Mouse (Mus musculus): ENCODE measurements around the gene Nol3. TPM values are rescaled to one million over a fixed set of nuclear protein-coding genes. Genes with fewer than 3 reads are reported as not detected.
A peak's percentile ranks its signal among the peaks of the same experiment; 100 is the strongest.

Gene Nol3
- polyA plus RNA-seq, 1 experiment = not detected

DNA sequence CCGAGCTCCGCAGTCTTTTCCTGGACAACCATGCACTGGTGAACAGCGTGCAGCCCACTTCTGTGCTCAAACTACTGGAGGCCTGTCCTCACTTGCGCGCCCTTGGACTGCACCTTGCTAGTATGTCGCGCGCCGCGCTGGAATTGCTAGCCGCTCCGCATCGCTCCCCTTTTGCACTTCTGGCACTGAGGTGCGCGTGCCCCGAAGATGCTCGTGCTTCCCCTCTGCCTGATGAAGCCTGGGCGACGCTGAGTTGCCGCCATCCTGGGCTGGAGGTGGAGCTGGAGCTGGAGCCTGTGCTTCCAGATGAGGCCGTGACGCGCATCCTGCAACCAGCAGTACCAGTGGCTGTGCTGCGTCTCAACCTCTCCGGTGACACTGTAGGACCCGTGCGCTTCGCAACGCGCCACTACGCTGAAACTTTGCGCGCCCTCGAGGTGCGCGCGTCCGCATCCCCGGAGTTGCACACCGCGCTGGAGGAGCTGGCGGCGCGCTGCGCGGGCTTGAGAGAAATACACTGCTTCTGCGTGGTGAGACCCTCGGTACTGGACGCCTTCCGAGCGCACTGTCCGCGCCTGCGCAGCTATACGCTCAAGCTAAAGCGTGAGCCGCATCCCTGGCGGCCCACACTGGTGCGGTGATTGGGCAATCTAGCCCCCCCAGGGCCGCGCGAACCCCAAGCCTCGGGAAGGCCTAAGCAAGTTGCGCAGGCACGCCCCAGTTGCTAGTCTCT, 7.4 kb upstream of the Nol3 start:
- Histone ChIP-seq H3K4me3 (replicated peaks; ENCODE audit: control insufficient read depth, low read depth, low read length) (no peak overlapping the region), H3K4me1 (ENCODE audit: control insufficient read depth, insufficient read depth, low read length) (no peaks in the 10 kb centered on the region), H3K27ac (ENCODE audit: control insufficient read depth, insufficient read depth, low read depth, low read length, poor library complexity) (no peak overlapping the region; the same call in 1 of the 2 replicates)
- TF ChIP-seq CTCF (IDR thresholded peaks at IDR 0.05; ENCODE audit: control insufficient read depth, insufficient read depth, low read length) = no peak
- peak; percentile 6; the same call in 1 of the 2 replicates for TF ChIP-seq POLR2A (IDR thresholded peaks at IDR 0.05; ENCODE audit: borderline replicate concordance, control insufficient read depth, low read depth, low read length)
- WGBS = 40% methylated on average over 65 of the region's 65 CpGs

DNA sequence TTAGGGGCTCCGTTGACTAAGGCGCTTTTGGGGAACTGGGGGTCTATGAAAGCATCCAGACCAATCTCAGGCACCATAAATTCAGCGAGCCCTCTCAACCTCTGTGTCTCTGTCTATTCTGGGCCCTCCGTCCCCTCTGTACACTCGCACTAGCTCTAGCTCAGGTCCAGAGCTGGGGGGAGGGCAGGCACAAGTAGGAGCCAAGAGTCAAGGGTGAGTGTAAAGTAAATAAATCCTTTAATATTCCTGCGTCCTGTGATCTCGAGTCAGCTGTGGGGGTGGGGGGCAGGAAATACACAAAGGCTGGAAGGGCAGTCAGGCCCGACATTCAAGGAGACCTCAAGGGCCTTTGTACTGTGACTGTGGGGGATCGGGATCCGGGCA, 6.9 kb upstream of the Nol3 start:
- TF ChIP-seq POLR2A (IDR thresholded peaks at IDR 0.05; ENCODE audit: borderline replicate concordance, control insufficient read depth, low read depth, low read length) = no peak
- TF ChIP-seq CTCF (IDR thresholded peaks at IDR 0.05; ENCODE audit: control insufficient read depth, insufficient read depth, low read length) = no peak
- no peak overlapping the region for H3K27ac ChIP-seq (ENCODE audit: control insufficient read depth, insufficient read depth, low read depth, low read length, poor library complexity)
- WGBS = 19% methylated on average over 10 of the region's 10 CpGs
- H3K4me1 ChIP-seq (ENCODE audit: control insufficient read depth, insufficient read depth, low read length) = no peaks in the 10 kb centered on the region
- no peak overlapping the region for H3K4me3 ChIP-seq (replicated peaks; ENCODE audit: control insufficient read depth, low read depth, low read length)

DNA sequence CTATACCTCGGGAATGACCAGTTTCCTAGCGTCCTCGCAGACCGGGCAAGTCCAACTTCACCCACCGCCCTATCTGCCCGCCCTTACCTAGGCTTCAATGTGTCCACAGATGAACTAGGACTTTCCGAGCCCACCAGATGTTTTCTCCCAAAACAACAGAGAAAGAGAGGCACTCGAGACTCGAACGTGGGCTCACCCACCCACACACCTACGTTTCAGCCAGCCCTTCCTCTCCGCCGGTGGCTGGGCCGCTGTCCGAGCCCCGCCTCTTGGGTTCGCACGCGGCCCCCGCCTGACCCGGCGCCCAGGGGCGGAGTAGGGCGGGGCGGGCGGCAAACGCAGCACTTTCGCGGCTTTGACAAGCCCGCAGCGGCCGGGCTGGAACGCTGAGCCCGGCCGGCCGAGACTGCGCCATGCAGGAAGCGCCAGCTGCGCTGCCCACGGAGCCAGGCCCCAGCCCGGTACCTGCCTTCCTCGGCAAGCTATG, 6.4 kb upstream of the Nol3 start, which contains the start of gene Hsf4:
Gene Hsf4, plus strand, starts transcription at position 341 of the 487 bp plus-strand sequence.
- Histone ChIP-seq H3K4me1 (ENCODE audit: control insufficient read depth, insufficient read depth, low read length) (no peaks in the 10 kb centered on the region), H3K4me3 (replicated peaks; ENCODE audit: control insufficient read depth, low read depth, low read length) (no peak within 1 kb of the TSS), H3K27ac (ENCODE audit: control insufficient read depth, insufficient read depth, low read depth, low read length, poor library complexity) (no peak within 1 kb of the TSS; the same call in 1 of the 2 replicates)
- WGBS = 5% methylated on average over 42 of the region's 42 CpGs
- TF ChIP-seq POLR2A (IDR thresholded peaks at IDR 0.05; ENCODE audit: borderline replicate concordance, control insufficient read depth, low read depth, low read length) = peak; percentile 32; the same call in 1 of the 2 replicates
- TF ChIP-seq CTCF (IDR thresholded peaks at IDR 0.05; ENCODE audit: control insufficient read depth, insufficient read depth, low read length) = no peak

DNA sequence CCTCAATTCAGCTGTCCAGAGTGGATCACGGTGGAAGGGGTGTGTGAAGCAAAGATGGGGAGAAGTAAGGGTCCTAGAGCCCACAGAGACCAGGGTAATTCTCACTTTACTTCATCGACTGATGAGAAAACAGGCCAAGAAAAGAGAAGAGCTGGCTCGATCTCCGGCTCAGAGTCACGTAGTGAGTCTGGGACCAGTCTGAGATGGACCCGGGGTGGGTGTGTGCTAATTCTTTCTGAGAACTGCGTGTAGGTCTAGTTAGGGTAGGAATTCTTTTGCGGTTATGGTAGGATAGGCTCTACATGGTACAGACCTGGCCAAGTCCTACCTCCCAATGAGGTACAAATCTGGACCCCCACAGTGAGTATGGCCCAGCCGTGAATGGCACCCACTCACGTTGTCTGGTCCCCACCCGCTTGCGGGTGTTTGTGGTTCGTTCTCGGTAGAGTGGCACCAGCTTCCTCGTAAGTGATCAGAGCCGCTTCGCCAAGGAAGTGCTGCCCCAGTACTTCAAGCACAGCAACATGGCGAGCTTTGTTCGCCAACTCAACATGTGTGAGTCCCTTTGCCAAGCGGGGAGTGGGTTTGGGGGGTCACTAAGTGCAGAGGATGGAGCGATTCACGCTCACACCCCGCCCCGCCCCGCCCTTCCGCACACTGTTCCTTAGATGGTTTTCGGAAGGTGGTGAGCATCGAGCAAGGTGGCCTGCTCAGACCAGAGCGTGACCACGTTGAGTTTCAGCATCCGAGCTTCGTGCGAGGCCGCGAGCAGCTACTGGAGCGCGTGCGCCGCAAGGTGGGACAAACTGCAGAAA, 5.6 kb upstream of the Nol3 start:
- TF ChIP-seq CTCF (IDR thresholded peaks at IDR 0.05; ENCODE audit: control insufficient read depth, insufficient read depth, low read length) (no peak), POLR2A (IDR thresholded peaks at IDR 0.05; ENCODE audit: borderline replicate concordance, control insufficient read depth, low read depth, low read length) (no peak)
- Histone ChIP-seq H3K4me1 (ENCODE audit: control insufficient read depth, insufficient read depth, low read length) (no peaks in the 10 kb centered on the region), H3K27ac (ENCODE audit: control insufficient read depth, insufficient read depth, low read depth, low read length, poor library complexity) (no peak overlapping the region; the same call in 1 of the 2 replicates), H3K4me3 (replicated peaks; ENCODE audit: control insufficient read depth, low read depth, low read length) (no peak overlapping the region)
- WGBS = 10% methylated on average over 39 of the region's 39 CpGs

DNA sequence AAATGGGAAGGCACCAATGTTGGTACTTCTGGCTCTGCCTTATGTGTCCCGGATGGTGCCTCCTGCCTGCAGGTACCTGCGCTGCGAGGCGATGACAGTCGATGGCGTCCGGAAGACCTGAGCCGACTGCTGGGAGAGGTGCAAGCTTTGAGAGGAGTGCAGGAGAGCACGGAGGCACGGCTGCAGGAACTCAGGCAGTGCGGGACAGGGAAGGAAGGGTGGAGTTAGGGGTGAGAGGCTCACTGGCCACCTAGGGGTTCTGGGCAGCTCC, 5.1 kb upstream of the Nol3 start:
- WGBS = 18% methylated on average over 11 of the region's 11 CpGs
- TF ChIP-seq POLR2A (IDR thresholded peaks at IDR 0.05; ENCODE audit: borderline replicate concordance, control insufficient read depth, low read depth, low read length) (no peak), CTCF (IDR thresholded peaks at IDR 0.05; ENCODE audit: control insufficient read depth, insufficient read depth, low read length) (no peak)
- H3K4me1 ChIP-seq (ENCODE audit: control insufficient read depth, insufficient read depth, low read length) = no peaks in the 10 kb centered on the region
- no peak overlapping the region for H3K27ac ChIP-seq (ENCODE audit: control insufficient read depth, insufficient read depth, low read depth, low read length, poor library complexity)
- no peak overlapping the region for H3K4me3 ChIP-seq (replicated peaks; ENCODE audit: control insufficient read depth, low read depth, low read length)

DNA sequence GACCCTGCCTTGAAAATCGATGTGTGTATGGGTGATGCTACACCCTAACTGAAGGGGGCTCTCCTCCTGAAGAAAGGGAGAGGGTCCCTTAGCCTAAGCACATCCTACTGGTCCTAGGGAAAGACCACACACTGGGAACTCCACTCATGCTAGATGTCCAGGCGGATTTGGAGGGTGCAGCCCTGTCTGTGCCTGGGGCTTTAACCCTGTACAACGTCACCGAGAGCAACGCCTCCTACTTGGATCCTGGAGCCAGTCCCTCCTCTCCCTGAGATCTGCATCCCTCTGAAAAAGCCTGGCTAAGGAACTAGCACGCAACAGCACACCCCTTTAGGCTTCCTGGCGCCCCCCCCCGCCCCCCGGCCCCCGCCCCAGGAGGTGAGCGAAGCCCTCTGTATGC, 553 bp upstream of the Nol3 start:
- Histone ChIP-seq H3K4me3 (replicated peaks; ENCODE audit: control insufficient read depth, low read depth, low read length) (no peak overlapping the region), H3K4me1 (ENCODE audit: control insufficient read depth, insufficient read depth, low read length) (peaks cover 1% of the 10 kb centered on the region), H3K27ac (ENCODE audit: control insufficient read depth, insufficient read depth, low read depth, low read length, poor library complexity) (no peak overlapping the region)
- TF ChIP-seq CTCF (IDR thresholded peaks at IDR 0.05; ENCODE audit: control insufficient read depth, insufficient read depth, low read length) (no peak), POLR2A (IDR thresholded peaks at IDR 0.05; ENCODE audit: borderline replicate concordance, control insufficient read depth, low read depth, low read length) (no peak)
- WGBS = 28% methylated on average over 11 of the region's 11 CpGs

DNA sequence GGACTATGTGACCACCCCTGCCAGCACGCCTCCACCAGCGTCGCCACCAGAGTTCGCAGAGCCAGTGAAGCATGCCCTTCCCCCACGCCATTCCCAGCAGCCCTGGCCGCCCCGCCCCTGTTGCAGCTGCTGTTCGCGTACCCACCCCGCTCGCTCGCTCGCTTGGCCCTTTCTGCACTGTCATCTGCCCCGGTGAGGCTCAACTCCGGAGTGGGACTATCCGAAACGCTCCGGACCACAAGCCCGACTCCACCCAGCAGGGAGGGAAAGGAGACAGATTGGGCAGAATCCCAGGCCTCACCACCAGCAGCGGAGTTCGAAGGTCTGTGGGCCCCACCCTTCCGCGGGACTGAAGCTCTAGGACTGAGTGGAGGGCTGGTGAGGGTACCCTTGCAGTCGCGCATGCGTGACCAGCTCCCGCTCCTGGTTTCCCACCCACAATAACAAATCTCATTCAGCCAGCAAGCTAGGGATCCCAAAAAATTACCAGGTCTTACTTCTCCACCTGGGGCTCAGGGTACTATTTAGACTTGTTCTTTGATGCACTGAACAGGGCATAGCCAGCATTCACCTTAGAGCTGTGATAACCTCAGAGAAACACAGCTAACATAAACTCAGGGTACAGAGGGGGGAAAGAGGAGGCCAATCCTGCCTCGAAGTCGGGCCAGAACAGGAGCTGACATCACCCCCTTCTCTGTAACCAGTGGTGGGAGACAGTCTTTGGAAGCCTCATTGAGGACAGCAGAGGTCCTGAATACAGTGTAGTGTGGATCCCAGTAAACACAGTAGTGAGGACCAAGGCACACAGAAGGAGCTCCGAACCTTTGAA, 566 bp downstream of the Nol3 start:
- 5% methylated on average over 30 of the region's 30 CpGs for WGBS

More for the DNA sequence above, 566 bp downstream of the Nol3 start:
- Histone ChIP-seq H3K27ac (ENCODE audit: control insufficient read depth, insufficient read depth, low read depth, low read length, poor library complexity) (no peak overlapping the region), H3K4me1 (ENCODE audit: control insufficient read depth, insufficient read depth, low read length) (peaks cover 1% of the 10 kb centered on the region), H3K4me3 (replicated peaks; ENCODE audit: control insufficient read depth, low read depth, low read length) (no peak overlapping the region)
- no peak for TF ChIP-seq POLR2A (IDR thresholded peaks at IDR 0.05; ENCODE audit: borderline replicate concordance, control insufficient read depth, low read depth, low read length)
- no peak for TF ChIP-seq CTCF (IDR thresholded peaks at IDR 0.05; ENCODE audit: control insufficient read depth, insufficient read depth, low read length)
